Mouse (Mus musculus) lung, adult 18-20 months (tissue): ENCODE measurements around the gene Smyd3.

Experiments used
- DNase-seq, 2 experiments: peaks; one replicate each; pipeline ENCODE4 v3.0.0; 2022; ENCODE audit warnings: mixed read lengths in 2 of 2

Smyd3 gene

DNA sequence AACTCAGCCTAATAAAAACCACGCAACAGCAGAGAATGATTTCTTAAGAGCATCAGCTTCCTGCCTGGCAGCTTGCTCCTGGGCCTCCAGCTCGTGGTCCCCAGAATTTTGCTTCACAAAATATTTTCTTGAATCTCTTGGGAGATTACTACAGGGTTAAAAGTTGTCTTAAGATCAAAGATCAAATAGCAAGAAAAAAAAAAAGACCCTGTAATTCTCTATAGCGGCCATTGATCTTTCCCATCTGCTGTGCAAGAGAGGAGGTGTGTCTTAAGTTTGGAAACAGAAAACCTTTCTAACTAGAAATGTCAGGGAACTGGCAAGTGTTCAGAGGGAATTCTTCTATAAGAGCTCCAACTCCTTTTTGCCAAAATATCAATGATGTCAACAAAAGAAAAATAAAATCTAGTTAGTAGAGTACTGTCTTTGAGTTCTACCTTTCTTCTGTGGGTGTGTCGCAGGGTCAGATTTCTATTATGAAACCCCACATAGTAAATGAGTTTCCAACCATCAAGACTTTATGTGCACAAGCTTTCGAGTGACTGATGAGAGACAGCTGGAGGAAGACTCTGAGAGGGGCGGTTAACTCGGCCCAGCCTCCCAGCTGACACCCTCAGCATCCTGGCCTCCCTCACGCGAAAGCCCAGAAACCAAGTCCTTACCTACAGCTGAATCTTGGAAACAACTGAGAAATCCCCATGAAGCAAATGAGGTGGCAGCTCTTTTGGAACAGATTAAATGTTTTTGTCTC, 59.4 kb downstream of the Smyd3 start:
- peak in 1 of 2 experiments; percentile 33 for DNase-seq

DNA sequence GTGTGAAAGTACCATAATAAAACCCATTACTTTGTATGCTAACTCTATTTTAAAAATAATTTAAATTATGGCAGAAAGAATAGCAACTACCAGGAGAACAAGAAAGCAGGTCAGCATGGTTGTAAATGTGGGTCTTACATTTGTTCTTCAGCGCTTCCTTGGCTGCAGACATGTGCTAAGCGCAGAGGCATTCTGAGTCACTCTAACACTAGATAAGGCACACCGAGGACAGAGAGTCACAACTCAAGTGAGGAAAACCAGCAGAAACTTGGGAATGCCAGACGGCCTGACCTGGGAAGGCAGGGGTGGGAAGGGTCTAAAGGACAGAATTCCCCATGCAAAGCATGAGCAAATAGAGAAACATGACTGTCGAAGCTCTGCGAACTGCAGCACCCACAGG, 63.2 kb downstream of the Smyd3 start:
- DNase-seq: no peak

DNA sequence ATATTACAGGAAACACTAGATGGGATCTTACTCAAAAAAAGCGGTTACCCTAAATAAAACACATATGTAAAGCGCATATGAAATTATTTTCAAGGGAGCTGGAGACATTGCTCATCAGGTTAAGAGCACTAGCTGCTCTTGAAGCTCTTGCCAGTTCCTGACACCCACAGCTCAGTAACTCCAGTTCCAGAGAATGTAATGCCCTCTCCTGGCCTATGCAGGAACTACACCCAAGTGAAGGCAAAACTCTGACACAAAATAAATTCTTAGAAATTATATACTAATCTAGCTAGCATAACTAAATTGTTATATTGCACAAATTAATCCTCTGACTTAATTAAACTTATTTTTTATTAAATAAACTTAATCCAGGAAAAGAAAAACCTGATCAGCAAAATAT, 66.6 kb downstream of the Smyd3 start:
- no peak for DNase-seq

DNA sequence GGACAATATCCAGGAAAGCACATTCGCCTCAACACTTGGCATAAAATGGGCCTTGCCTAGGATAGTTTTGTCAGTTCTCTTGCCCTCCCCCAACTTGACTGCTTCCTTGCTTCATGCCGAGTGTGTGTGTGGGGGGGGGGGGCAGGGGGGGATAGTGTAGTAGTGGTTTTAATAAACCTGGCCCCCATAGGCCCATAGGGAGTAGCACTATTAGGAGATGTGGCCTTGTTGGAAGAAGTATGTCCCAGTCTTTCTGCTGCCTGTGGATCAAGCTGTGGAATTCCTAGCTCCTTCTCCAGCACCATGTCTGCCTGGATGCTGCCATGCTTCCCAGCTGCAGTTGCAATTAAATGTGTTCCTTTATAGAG, 71.0 kb downstream of the Smyd3 start:
- no peak for DNase-seq

DNA sequence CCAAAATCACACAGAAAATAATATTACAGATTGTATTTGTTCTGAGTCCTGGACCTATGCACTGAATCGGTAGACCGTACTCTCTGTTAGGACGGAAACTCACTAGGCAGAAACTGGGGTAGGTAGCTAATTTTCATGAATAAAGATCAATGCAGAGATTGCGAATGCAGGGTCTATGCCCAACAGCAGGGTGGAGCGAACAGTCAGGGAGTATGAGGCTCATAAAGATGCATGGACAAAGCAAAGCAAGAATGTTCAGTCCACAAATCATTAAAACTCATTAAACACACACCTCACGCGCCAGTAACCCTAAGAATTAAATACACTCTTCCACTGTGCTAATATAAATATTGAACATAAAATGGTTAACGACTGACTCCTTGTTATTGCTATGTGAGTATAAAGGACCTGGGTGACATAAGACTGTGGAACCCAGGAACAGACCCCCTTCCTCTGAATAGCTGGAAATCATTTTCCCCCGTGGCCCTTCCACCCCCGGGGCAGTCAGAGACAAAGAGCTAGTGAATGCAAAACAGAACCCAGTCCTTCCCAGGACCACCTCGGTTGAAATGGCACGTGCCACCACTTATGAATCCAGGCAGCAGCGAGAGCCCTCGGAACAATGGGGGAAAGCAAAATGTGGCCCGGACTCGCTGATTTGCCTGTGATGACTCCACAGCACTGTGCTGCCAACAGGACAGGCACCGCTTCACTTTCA, 71.6 kb downstream of the Smyd3 start:
- no peak for DNase-seq

DNA sequence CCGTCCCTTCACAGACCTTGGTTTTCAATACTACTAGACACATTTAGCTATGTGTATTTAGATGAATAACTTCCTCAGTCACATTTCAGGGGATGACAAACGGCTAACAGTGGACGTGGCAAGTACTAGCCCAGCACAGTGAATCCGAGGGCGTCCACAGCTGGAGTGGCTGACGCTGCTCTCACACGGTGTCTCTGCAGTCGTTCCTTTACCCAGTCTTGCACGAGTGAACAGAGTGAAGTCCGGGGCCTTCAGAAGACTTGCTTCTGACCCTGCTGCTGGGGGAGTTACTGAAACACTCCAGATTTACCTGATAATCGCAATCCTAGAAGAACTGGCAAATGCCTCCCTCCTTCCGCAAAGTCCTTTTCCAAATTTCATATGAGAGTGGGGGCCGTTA, 74.0 kb downstream of the Smyd3 start:
- no peak for DNase-seq

DNA sequence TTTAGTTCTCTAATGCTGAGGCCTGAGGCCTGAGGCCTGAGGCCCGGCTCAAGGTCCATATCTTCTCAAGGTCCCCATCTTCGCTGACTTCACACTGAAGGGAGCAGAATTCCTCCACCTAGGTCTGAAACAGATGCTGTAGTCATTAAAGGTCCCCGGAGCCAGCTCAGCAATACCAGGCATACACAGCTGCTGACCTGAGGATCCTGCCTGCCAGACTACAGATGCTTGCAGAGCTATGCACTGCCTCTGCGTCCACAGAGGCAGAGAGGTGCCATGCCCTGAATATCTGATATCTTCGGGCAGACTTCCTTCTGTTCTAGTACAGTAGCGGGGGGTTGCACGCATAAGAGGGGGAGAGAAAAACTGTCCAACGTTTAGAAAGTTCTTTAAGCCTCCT, 74.4 kb downstream of the Smyd3 start:
- no peak for DNase-seq

DNA sequence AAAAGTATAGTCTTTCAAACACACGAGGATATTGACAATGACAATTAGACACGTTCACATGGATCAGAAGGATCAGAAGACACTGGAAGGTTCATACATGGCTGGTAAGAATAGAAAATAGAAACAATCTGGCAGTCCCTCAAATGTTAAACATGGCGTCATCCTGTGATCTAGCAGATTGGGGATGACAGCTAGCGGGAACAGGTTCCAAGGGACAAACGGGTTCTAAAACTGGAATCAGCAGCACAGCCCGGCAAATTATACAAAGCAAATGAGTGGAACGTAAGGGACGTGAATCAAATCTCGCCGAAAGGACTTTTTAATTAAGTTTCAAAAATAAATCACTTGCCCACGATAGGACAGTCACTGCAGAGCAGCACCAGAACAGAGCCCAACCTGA, 81.2 kb downstream of the Smyd3 start:
- no peak for DNase-seq

DNA sequence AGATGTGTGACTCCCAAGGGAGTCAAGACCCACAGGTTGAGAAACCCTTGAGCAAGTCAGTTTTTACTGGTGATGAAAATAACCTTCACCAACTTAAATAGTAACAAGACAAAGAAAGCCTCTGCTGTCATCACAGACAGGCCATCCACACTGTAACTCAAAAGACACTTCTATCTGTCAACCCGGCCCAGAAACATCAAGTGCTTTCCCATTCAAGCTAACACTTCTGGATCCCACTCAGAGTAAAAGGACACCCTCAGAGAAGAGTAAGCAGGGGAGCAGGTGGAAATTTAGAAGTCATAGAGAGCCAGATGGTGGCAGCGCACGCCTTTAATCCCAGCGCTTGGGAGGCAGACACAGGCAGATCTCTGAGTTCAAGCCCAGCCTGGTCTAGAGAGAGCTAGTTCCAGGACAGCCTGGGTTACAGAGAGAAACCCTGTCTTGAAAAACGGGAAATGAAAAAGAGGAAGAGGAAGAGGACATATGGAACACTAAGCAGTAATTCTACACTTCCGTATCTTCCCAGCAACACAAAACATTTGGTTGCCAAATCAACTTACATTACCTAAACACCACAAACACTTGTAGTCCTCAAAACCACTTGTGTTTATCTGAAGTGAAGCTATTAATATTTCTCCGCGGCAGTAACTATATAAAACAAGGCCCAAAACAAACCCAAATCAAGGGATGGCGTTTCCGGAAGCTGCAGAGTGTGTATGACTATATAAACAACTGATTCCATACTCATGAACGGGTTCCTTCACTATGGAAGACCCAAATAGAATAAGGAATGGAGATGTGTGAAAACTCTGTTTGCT, 83.2 kb downstream of the Smyd3 start:
- no peak for DNase-seq

DNA sequence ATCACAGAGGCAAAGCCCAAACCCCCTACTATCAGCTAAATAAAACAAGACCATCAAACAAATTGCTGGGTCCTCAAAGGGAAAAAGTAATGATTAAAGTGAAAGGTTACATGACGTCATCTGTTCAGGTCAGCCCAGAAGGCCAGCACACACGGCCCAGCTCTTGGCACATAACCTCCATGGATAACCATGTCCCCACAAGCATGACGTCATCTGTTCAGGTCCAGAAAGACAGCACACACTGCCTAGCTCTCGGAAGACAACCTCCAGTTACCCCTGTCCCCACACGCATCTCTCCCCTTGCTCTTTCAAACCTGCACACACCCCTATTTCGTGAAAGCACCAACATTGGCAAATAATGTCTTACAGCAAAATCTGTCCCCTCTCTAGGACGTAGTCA, 84.0 kb downstream of the Smyd3 start:
- DNase-seq: no peak

DNA sequence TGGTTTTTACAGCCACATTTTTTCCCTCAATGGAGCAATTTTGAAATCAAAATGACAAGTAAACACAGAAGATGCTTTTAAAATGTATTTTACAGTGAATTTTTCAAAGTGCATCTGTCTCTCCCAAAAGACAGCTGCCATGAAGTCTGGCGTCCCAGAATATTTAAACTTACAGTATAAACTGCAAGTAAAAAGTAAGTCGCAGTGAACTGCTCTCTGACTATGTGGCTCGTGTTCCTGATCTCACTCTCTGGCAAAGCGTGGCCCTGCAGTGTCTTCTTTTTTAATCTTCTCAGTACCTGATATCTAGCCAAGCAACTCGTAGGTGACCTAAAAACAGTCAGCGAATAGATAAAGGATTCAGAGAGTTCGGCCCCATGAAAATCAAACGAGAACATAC, 84.5 kb downstream of the Smyd3 start:
- no peak for DNase-seq

DNA sequence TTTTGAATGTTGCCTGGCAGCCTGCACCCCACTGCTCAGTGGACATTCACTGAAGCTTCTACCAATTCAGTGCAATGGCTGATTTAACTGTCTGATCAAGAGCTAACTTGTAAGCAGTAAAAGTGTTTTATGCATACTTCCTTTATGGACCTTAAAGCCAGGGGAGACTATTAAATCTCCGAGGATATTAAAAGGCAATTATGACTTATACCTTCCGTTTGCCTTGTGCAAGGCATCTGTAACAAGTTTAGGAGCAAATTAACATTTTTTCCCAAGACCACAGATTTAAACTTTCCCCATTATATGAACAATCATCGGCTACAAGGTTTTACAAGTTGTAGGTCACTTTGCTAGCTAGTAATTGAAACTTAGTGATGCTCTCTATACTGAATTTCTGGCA, 87.8 kb downstream of the Smyd3 start:
- no peak for DNase-seq

DNA sequence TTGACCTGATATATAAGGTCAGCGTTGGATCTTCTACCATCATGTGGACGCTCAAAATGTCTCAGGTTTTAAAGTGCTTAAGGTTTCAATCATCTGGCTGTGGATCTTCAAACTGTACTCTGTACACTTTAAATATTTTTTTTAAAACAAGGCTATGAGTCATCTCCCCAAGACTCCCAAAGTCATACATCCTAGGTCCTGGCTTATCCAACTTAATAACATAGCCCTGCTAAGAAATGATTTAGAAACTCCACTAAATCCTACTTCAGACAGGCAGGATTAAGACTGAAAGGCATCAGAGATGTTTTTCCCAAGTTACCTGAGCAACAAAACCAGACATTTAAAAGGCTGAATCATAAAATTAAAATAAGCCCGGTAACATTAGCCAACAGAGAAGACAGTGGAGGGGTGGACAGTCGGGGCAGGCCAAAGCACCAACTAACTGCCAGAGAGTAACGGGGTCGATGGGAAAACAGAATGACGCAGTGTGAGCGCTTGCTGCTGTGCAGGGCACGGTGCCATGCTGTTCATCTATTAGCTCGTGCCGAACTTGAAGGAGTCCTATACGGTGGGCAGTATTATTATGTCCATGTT, 92.9 kb downstream of the Smyd3 start:
- DNase-seq: no peak

DNA sequence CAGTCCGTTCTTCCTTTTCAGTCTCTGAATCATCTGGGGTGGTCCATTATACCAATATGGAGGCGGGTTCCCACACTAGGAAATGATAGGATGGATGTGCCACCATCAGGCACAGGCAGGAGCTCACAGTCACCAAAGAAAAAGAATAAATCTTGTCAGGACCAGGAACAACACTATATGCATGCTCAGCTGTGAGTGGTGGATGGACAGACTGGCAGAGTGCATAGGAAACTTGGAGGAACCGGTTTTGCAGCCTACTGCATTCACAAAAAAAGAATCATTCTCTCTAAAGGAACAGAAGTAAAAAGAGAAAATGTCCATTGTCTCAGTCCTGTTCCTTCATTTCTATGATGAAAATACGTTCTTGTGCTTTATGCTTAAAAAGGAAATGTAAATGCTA, 98.8 kb downstream of the Smyd3 start:
- no peak for DNase-seq

DNA sequence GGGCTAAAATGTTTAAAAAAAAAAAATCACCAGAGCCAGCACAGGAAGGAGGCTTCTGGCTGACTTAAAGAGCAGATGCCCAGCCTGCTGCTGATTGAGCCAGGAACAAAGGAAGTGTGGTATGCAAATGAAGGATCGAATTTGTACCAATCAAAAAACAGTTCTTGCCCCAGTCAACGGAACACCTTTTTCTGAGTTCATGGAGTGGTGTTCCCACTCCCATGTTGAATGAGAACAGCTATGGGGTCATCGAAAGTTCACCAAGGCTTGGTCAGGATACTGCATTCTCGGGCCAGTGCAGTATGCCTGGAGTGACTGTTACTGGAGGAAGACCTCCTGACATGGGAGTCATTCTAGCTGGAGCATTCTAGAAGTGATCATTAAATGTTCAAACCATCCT, 109.8 kb downstream of the Smyd3 start:
- no peak for DNase-seq

DNA sequence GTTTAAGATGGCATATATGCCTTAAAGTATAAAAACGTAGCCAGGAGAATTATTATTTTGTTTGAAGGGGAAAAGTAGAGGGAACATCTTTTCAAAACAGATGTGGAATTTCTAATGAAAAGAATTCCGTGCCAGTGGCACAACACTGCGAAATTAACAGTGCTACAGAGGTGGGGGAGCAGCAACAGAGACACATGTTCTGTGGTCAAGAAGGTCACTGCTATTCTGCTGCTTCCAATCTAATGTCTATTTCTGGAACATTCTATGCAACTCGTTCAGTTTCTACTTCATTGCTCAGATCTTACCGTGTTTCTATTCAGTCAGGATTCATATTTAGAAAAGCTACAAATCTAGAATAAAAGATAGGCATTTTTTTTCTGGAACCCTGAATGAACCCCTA, 117.0 kb downstream of the Smyd3 start:
- no peak for DNase-seq

DNA sequence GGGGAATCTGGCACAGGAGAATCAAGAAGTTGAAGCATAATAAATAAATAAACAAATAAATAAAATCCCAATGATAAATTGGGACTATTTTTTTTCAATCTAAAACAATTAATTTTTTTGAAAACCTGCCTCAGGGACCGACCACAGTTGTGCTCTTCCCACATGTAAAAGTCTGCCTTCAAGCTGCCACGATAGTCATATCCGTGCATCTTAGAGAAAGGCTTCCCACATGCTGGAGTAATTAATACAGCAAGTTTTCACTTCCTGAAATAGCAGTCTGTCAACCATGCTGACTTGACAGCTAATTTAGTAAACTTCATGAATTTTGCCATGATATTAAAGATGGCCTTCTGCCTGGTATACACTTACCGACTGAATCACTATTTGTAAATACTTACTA, 119.2 kb downstream of the Smyd3 start:
- no peak for DNase-seq

DNA sequence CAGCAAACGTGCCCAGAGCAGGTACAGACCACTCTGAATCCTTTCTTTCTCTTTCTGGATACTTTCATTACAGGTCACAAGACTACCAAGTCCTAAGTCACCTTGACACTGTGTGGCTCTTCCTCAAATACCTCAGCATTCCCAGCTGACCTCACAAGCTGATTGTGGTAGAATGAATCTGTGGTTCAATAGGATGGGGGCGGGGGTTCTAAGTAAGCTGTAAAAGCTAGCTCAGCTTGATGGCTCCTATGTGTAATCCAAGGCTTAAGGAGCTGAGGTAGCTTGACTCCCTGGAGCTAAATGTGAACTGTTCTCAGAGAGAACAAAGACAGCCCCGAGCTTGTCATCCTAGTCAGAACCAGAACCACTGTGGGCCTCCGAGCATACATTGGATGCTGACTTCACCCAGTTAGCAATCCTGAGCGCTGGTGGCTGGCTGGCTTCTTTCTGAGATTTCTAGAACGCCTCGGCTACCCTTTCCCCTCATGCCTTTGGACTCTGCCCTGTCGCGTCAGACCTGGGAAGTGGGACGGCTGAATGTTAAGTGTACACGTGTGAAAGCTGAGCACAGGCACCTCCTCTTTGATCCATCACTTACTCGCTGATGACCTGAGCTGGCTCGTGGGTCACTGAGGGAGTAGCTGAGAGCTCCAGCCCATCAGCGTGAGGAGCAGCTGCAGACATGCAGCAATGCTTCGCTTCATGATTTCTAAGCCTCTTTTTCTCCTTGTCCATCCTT, 131.4 kb downstream of the Smyd3 start:
- no peak for DNase-seq

DNA sequence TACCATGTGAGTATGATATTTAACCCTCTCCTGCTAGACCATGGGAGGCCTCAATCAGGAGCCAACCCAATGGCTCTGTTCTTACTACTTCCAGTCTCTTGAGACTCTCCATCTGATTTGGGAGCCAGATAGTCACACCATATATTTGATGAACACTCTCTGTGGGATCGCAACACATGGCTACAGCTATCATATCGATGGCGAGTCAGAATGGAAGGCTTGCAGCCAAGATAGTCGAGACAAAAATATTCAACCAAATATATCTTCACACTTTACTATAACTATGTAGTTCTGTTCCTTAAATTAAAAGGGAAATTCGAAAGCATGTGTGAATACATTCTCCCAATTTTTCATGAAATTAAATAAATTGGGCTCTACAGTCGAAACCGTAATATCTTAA, 132.2 kb downstream of the Smyd3 start:
- no peak for DNase-seq

DNA sequence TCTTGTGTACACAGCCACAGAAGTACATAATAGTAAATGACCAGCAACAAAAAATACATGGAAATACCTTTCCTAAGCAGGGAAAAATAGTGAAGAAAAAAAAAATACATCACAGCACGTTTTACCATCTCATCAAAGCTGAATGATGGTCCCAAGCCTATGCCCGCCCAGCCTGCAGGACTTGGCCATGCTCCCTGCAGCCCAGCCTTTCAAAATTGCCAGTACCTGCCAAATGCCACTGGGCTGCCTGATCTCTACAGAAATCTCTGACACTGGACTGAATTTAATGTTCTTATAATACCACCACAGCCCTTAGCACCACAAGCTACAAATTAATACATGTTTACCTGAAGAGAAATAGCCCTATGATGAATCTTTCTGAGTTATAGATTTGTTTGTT, 133.5 kb downstream of the Smyd3 start:
- no peak for DNase-seq

DNA sequence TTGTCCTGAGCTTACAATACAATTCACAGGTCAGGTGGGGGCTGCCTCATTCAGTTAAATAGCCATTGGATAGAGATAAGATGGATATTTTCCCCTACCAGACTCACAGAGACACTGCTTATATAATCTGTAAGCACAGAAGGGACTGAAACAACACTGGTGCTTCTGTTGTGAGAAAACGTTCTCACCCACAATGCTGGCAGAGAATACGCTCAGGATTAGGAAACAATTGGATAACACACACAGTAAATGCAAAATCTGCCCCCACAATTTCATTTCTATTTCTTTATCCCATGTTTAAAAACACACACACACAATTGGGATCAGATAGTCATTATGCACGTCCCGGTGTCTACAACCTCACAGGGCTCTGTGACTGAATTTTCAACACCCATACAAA, 139.7 kb downstream of the Smyd3 start:
- no peak for DNase-seq

DNA sequence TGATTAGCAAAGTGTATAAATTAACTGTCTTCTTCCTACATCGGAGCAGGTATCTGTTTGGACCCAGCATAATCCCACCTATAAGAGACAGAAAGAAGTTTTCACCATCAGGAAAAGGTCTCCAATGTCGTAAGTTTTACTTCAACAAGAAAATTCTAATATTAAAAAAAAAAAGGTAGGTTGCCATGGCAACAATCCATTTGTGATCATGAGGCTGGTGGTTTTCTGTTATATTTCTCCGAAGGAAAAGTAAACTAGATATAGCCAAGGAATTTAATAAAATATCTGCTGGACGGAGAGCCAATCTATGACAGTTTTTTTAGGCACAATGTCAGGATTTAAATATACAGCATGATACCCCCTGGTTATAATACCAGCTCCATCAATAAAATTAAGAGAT, 142.9 kb downstream of the Smyd3 start:
- DNase-seq: no peak

DNA sequence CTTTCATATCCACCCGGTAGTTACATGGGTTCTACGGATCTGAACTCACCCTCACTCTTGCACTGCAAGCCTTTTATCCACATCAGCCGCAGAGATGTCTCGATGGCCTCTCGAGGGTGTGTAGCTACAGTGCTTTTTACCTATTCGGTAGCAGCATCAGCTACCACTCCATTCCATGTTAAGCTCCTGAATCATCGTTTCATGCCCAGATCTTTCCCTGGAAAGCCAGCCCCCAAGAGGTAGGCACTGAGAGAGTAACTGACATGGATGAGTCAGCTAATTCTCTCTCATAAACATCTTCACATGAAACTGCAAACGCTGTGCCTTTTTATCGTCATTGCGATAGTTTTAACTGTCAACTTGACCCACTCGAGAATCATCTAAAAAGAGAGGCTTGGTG, 143.9 kb downstream of the Smyd3 start:
- no peak for DNase-seq
